Mouse (Mus musculus) kidney, adult 9 months (tissue): Measurements from ENCODE around the gene Krt87.

ENCODE experiments used
- DNase-seq: peaks from one replicate; pipeline ENCODE4 v3.0.0; 2022

The Krt87 gene

GRCm38 (mm10) chr15:101414807-101415565, 23.6 kb downstream of the Krt87 start:
- no peak for DNase-seq

- peak; percentile 31 for DNase-seq
Measured at GRCm38 (mm10) chr15:101413916-101414635, 24.5 kb downstream of the Krt87 start.

- DNase-seq, result peak; percentile 72
Measured at GRCm38 (mm10) chr15:101412188-101412587, 26.4 kb downstream of the Krt87 start.

- DNase-seq, result peak; percentile 70
Measured at GRCm38 (mm10) chr15:101410775-101411174, 27.8 kb downstream of the Krt87 start, which contains the start of gene Krt7. Gene Krt7, plus strand, starts transcription at chr15:101411043.

GRCm38 (mm10) chr15:101398269-101398668, 40.3 kb downstream of the Krt87 start:
- peak; percentile 31 for DNase-seq

GRCm38 (mm10) chr15:101397683-101398082, 40.9 kb downstream of the Krt87 start:
- DNase-seq, result no peak

- DNase-seq, result no peak
Measured at GRCm38 (mm10) chr15:101396921-101397320, 41.7 kb downstream of the Krt87 start.

- DNase-seq, result no peak
Measured at GRCm38 (mm10) chr15:101396466-101396865, 42.1 kb downstream of the Krt87 start.

- DNase-seq, result peak; percentile 56
Measured at GRCm38 (mm10) chr15:101394908-101395307, 43.7 kb downstream of the Krt87 start.

- DNase-seq, result no peak
Measured at GRCm38 (mm10) chr15:101392251-101392650, 46.4 kb downstream of the Krt87 start.

GRCm38 (mm10) chr15:101390203-101390602, 48.4 kb downstream of the Krt87 start:
- no peak for DNase-seq

- no peak for DNase-seq
Measured at GRCm38 (mm10) chr15:101388034-101388541, 50.5 kb downstream of the Krt87 start.

GRCm38 (mm10) chr15:101387176-101387575, 51.4 kb downstream of the Krt87 start:
- peak; percentile 46 for DNase-seq

- DNase-seq, result no peak
Measured at GRCm38 (mm10) chr15:101385064-101385463, 53.5 kb downstream of the Krt87 start.

- DNase-seq, result no peak
Measured at GRCm38 (mm10) chr15:101384610-101385009, 54.0 kb downstream of the Krt87 start.

- DNase-seq, result no peak
Measured at GRCm38 (mm10) chr15:101382811-101383210, 55.8 kb downstream of the Krt87 start.

- peak; percentile 55 for DNase-seq
Measured at GRCm38 (mm10) chr15:101381758-101382157, 56.8 kb downstream of the Krt87 start.
